Mouse (Mus musculus): ENCODE measurements around the gene Cfd. TPM values are rescaled to one million over a fixed set of nuclear protein-coding genes. Genes with fewer than 3 reads are reported as not detected.

Cfd gene
- polyA plus RNA-seq (2017; shearing (Covaris generic)), result not detected

GRCm38 (mm10) chr10:79890670-79891069 lies at the start of gene Cfd:
Gene Cfd (plus strand): TSS chr10:79890853.

GRCm38 (mm10) chr10:79853860-79854795 lies 36.5 kb upstream of the Cfd start, which contains the start of gene Ptbp1:
Gene Ptbp1 (plus strand): TSS chr10:79854427.

GRCm38 (mm10) chr10:79874290-79874862 lies 16.3 kb upstream of the Cfd start, which contains the start of the genes Prtn3 and Plppr3:
Gene Prtn3 (plus strand): TSS chr10:79874476.
Gene Plppr3 (minus strand): TSS chr10:79874634.

GRCm38 (mm10) chr10:79886054-79886453 lies 4.6 kb upstream of the Cfd start, which contains the start of gene Elane:
Gene Elane (plus strand): TSS chr10:79886247.

GRCm38 (mm10) chr10:79908167-79909091 lies 17.8 kb downstream of the Cfd start, which contains the start of gene Med16:
Gene Med16 (minus strand): TSS chr10:79908923.

GRCm38 (mm10) chr10:79910556-79910955 lies 19.9 kb downstream of the Cfd start, which contains the start of gene Gm26602:
Gene Gm26602 (plus strand): TSS chr10:79910856.

GRCm38 (mm10) chr10:79916808-79917531 lies 26.3 kb downstream of the Cfd start, which contains the start of gene Kiss1r:
Gene Kiss1r (plus strand): TSS chr10:79916971.

GRCm38 (mm10) chr10:79920958-79921535 lies 30.4 kb downstream of the Cfd start, which contains the start of gene R3hdm4:
Gene R3hdm4 (minus strand): TSS chr10:79921208.

GRCm38 (mm10) chr10:79926491-79927323 lies 36.1 kb downstream of the Cfd start, which contains the start of gene Arid3a:
Gene Arid3a (plus strand): TSS chr10:79927043.

Other genes starting within 250 kb of the Cfd start
- not detected for gene Odf3l2, start 245.1 kb upstream of the Cfd start, polyA plus RNA-seq (2017; shearing (Covaris generic))
- 1 to 10 TPM in 1 of 2 experiments, not detected in 1; 1.6 TPM for gene Madcam1, start 226.3 kb upstream of the Cfd start, polyA plus RNA-seq (2017; shearing (Covaris generic))
- gene Tpgs1, start 221.5 kb upstream of the Cfd start, polyA plus RNA-seq (2017; shearing (Covaris generic)), result 10 to 100 TPM; 40.8 to 60.9 TPM
- 10 to 100 TPM; 87.7 to 88.0 TPM for gene Cdc34, start 208.7 kb upstream of the Cfd start, polyA plus RNA-seq (2017; shearing (Covaris generic))
- 1 to 10 TPM; 1.1 to 3.0 TPM for gene Gzmm, start 201.8 kb upstream of the Cfd start, polyA plus RNA-seq (2017; shearing (Covaris generic))
- 100 to 1,000 TPM; 235 to 253 TPM for gene Bsg, start 186.4 kb upstream of the Cfd start, polyA plus RNA-seq (2017; shearing (Covaris generic))
- under 1 TPM in 1 of 2 experiments, not detected in 1; 0.13 TPM for gene Hcn2, start 174.2 kb upstream of the Cfd start, polyA plus RNA-seq (2017; shearing (Covaris generic))
- gene Polrmt, start 144.3 kb upstream of the Cfd start, polyA plus RNA-seq (2017; shearing (Covaris generic)), result 10 to 100 TPM; 41.3 to 47.1 TPM
- gene Fgf22, start 135.8 kb upstream of the Cfd start, polyA plus RNA-seq (2017; shearing (Covaris generic)), result under 1 TPM; 0.12 to 0.55 TPM
- gene Rnf126, start 123.9 kb upstream of the Cfd start, polyA plus RNA-seq (2017; shearing (Covaris generic)), result 10 to 100 TPM; 47.4 to 52.3 TPM
- gene Fstl3, start 113.6 kb upstream of the Cfd start, polyA plus RNA-seq (2017; shearing (Covaris generic)), result under 1 TPM; 0.13 to 0.51 TPM
- gene Prss57, start 99.9 kb upstream of the Cfd start, polyA plus RNA-seq (2017; shearing (Covaris generic)), result not detected
- gene Palm, start 97.3 kb upstream of the Cfd start, polyA plus RNA-seq (2017; shearing (Covaris generic)), result 1 to 10 TPM in 1 of 2 experiments, under 1 TPM in 1; 0.76 to 4.9 TPM
- gene Misp, start 69.9 kb upstream of the Cfd start, polyA plus RNA-seq (2017; shearing (Covaris generic)), result 1 to 10 TPM in 1 of 2 experiments, not detected in 1; 2.1 TPM
- gene Ptbp1, start 36.4 kb upstream of the Cfd start, polyA plus RNA-seq (2017; shearing (Covaris generic)), result 100 to 1,000 TPM; 239 to 286 TPM
- under 1 TPM in 1 of 2 experiments, not detected in 1; 0.34 TPM for gene Prtn3, start 16.4 kb upstream of the Cfd start, polyA plus RNA-seq (2017; shearing (Covaris generic))
- 1 to 10 TPM; 2.7 to 4.4 TPM for gene Plppr3, start 16.2 kb upstream of the Cfd start, polyA plus RNA-seq (2017; shearing (Covaris generic))
- not detected for gene Elane, start 4.6 kb upstream of the Cfd start, polyA plus RNA-seq (2017; shearing (Covaris generic))
- 10 to 100 TPM; 30.5 to 30.7 TPM for gene Med16, start 18.1 kb downstream of the Cfd start, polyA plus RNA-seq (2017; shearing (Covaris generic))
- gene Gm26602, start 20.0 kb downstream of the Cfd start, polyA plus RNA-seq (2017; shearing (Covaris generic)), result 10 to 100 TPM; 10.9 to 15.4 TPM
- gene Kiss1r, start 26.1 kb downstream of the Cfd start, polyA plus RNA-seq (2017; shearing (Covaris generic)), result under 1 TPM; 0.09 to 0.57 TPM
- gene R3hdm4, start 30.4 kb downstream of the Cfd start, polyA plus RNA-seq (2017; shearing (Covaris generic)), result 100 to 1,000 TPM; 160 to 181 TPM
- gene Arid3a, start 36.2 kb downstream of the Cfd start, polyA plus RNA-seq (2017; shearing (Covaris generic)), result 1 to 10 TPM; 6.9 to 8.9 TPM
- 10 to 100 TPM; 63.3 to 64.9 TPM for gene Wdr18, start 69.3 kb downstream of the Cfd start, polyA plus RNA-seq (2017; shearing (Covaris generic))
- gene Grin3b, start 79.9 kb downstream of the Cfd start, polyA plus RNA-seq (2017; shearing (Covaris generic)), result under 1 TPM; 0.10 to 0.83 TPM
- 10 to 100 TPM; 22.6 to 30.0 TPM for gene Tmem259, start 93.5 kb downstream of the Cfd start, polyA plus RNA-seq (2017; shearing (Covaris generic))
- 100 to 1,000 TPM; 843 to 967 TPM for gene Cnn2, start 97.7 kb downstream of the Cfd start, polyA plus RNA-seq (2017; shearing (Covaris generic))
- 10 to 100 TPM; 49.6 to 55.9 TPM for gene Abca7, start 105.6 kb downstream of the Cfd start, polyA plus RNA-seq (2017; shearing (Covaris generic))
- 100 to 1,000 TPM; 728 to 884 TPM for gene Arhgap45, start 125.8 kb downstream of the Cfd start, polyA plus RNA-seq (2017; shearing (Covaris generic))
- gene Polr2e, start 148.9 kb downstream of the Cfd start, polyA plus RNA-seq (2017; shearing (Covaris generic)), result 100 to 1,000 TPM; 196 TPM
- 100 to 1,000 TPM; 386 to 437 TPM for gene Gpx4, start 156.3 kb downstream of the Cfd start, polyA plus RNA-seq (2017; shearing (Covaris generic))
- 10 to 100 TPM; 60.6 to 60.7 TPM for gene Sbno2, start 214.7 kb downstream of the Cfd start, polyA plus RNA-seq (2017; shearing (Covaris generic))
- gene Stk11, start 224.9 kb downstream of the Cfd start, polyA plus RNA-seq (2017; shearing (Covaris generic)), result 10 to 100 TPM; 27.4 to 49.1 TPM
- 100 to 1,000 TPM; 349 to 389 TPM for gene Atp5d, start 247.8 kb downstream of the Cfd start, polyA plus RNA-seq (2017; shearing (Covaris generic))
- 1 to 10 TPM; 2.3 to 2.4 TPM for gene Cbarp, start 250.0 kb downstream of the Cfd start, polyA plus RNA-seq (2017; shearing (Covaris generic))